Mouse (Mus musculus) MEL (cell line): ENCODE measurements at regions not wholly inside any gene's neighbourhood (a gene's known extent, or its start where the extent isn't known, plus 50 kb on each side); places are given as distances from the start of the nearest gene placed in this dataset.

ENCODE experiments used
- DNase-seq: peaks from one replicate; pipeline ENCODE4 v3.0.0; 2011; ENCODE audit warnings: low read depth, low spot score
- H3K27ac ChIP-seq: 2 replicates; pipeline ENCODE4 v1.5.1; 2012; ENCODE audit warnings: low read depth, mild to moderate bottlenecking, control low read depth, low read length, moderate library complexity; ENCODE audit not compliant: control insufficient read depth
- H3K27me3 ChIP-seq, 2 experiments: fragments of 150-350 bp in 1 of 2; sonication (generic) in 1 of 2; 2 replicates each; pipeline ENCODE4 v1.6.1; 2012; ENCODE audit warnings: low read length in 2 of 2, mild to moderate bottlenecking in 2 of 2, improper control_type of control experiment in 1 of 2, moderate library complexity in 1 of 2; ENCODE audit not compliant: insufficient read depth in 2 of 2, control insufficient read depth in 1 of 2
- H3K36me3 ChIP-seq, 2 experiments: 2 replicates each; pipeline ENCODE4 v1.6.1; 2012 to 2014; ENCODE audit warnings: low read length in 2 of 2, improper control_type of control experiment in 1 of 2, inconsistent platforms in 1 of 2, mild to moderate bottlenecking in 1 of 2; ENCODE audit not compliant: insufficient read depth in 2 of 2, control insufficient read depth in 1 of 2
- H3K4me1 ChIP-seq, 2 experiments: fragments of 150-350 bp in 1 of 2; sonication (generic) in 1 of 2; 2 replicates each; pipeline ENCODE4 v1.6.1; 2012; ENCODE audit warnings: low read length in 2 of 2, improper control_type of control experiment in 1 of 2, mild to moderate bottlenecking in 1 of 2; ENCODE audit not compliant: insufficient read depth in 2 of 2, control insufficient read depth in 1 of 2
- H3K4me3 ChIP-seq, 2 experiments: fragments of 150-350 bp in 1 of 2; sonication (generic) in 1 of 2; 2 replicates each; pipeline ENCODE4 v1.5.1; 2012; ENCODE audit warnings: low read depth in 2 of 2, low read length in 2 of 2, mild to moderate bottlenecking in 2 of 2, moderate library complexity in 2 of 2, control low read depth in 1 of 2, improper control_type of control experiment in 1 of 2; ENCODE audit not compliant: control insufficient read depth in 1 of 2, insufficient read depth in 1 of 2
- H3K79me2 ChIP-seq: 2 replicates; pipeline ENCODE4 v1.6.1; 2012; ENCODE audit warnings: mild to moderate bottlenecking, low read length, moderate library complexity; ENCODE audit not compliant: control insufficient read depth, poor library complexity, insufficient read depth
- H3K9ac ChIP-seq: 2 replicates; pipeline ENCODE4 v1.6.1; 2012; ENCODE audit warnings: low read depth, mild to moderate bottlenecking, control low read depth, low read length, moderate library complexity; ENCODE audit not compliant: control insufficient read depth, poor library complexity, severe bottlenecking
- H3K9me3 ChIP-seq: fragments of 150-350 bp; sonication (generic); replicated peaks from 2 replicates; pipeline ENCODE4 v1.6.1; 2012; ENCODE audit warnings: mild to moderate bottlenecking, low read length, improper control_type of control experiment, moderate library complexity; ENCODE audit not compliant: insufficient read depth
- BHLHE40 ChIP-seq: IDR thresholded peaks from 2 replicates; pipeline ENCODE4 v1.6.1; 2012; ENCODE audit warnings: low read depth, mild to moderate bottlenecking, inconsistent platforms, low read length, improper control_type of control experiment, borderline replicate concordance
- CHD1 ChIP-seq: IDR thresholded peaks from 2 replicates; pipeline ENCODE4 v1.6.1; 2012; ENCODE audit warnings: low read depth, mild to moderate bottlenecking, inconsistent platforms, low read length, improper control_type of control experiment
- CTCF ChIP-seq, 3 experiments: IDR thresholded peaks in 2 of 3; conservative IDR thresholded peaks in 1 of 3; 2 replicates each; pipeline ENCODE4 v1.5.1; 2011 to 2012; ENCODE audit warnings: low read length in 3 of 3, low read depth in 2 of 3, mild to moderate bottlenecking in 2 of 3, improper control_type of control experiment in 1 of 3, inconsistent platforms in 1 of 3, mixed read lengths in 1 of 3, moderate library complexity in 1 of 3; ENCODE audit not compliant: control insufficient read depth in 1 of 3, insufficient read depth in 1 of 3, poor library complexity in 1 of 3, severe bottlenecking in 1 of 3
- ELF1 ChIP-seq: IDR thresholded peaks from 2 replicates; pipeline ENCODE4 v1.6.1; 2014; ENCODE audit warnings: low read depth, mild to moderate bottlenecking, inconsistent platforms, low read length, improper control_type of control experiment, moderate library complexity
- EP300 ChIP-seq, 2 experiments: IDR thresholded peaks; 2 replicates each; pipeline ENCODE4 v1.6.1; 2011; ENCODE audit warnings: improper control_type of control experiment in 2 of 2, low read length in 2 of 2, low read depth in 1 of 2, mild to moderate bottlenecking in 1 of 2
- ETS1 ChIP-seq: IDR thresholded peaks from 2 replicates; pipeline ENCODE4 v1.6.1; 2012; ENCODE audit warnings: low read depth, mild to moderate bottlenecking, inconsistent platforms, low read length, improper control_type of control experiment, moderate library complexity
- GABPA ChIP-seq: IDR thresholded peaks from 2 replicates; pipeline ENCODE4 v1.6.1; 2012; ENCODE audit warnings: low read depth, mild to moderate bottlenecking, inconsistent platforms, low read length, improper control_type of control experiment, moderate library complexity
- HCFC1 ChIP-seq: IDR thresholded peaks from 2 replicates; pipeline ENCODE4 v1.6.1; 2012; ENCODE audit warnings: low read depth, mild to moderate bottlenecking, inconsistent platforms, low read length, improper control_type of control experiment, moderate library complexity
- KAT2A ChIP-seq: conservative IDR thresholded peaks from 2 replicates; pipeline ENCODE4 v1.6.1; 2012; ENCODE audit warnings: low read depth, low read length, improper control_type of control experiment, inconsistent platforms
- MAX ChIP-seq: IDR thresholded peaks from 2 replicates; pipeline ENCODE4 v1.6.1; 2011; ENCODE audit warnings: low read length, improper control_type of control experiment
- MAZ ChIP-seq: IDR thresholded peaks from 2 replicates; pipeline ENCODE4 v1.6.1; 2012; ENCODE audit warnings: low read depth, mild to moderate bottlenecking, inconsistent platforms, low read length, improper control_type of control experiment
- MEF2A ChIP-seq: IDR thresholded peaks from 2 replicates; pipeline ENCODE4 v1.6.1; 2014; ENCODE audit warnings: low read depth, mild to moderate bottlenecking, inconsistent platforms, low read length, improper control_type of control experiment; ENCODE audit not compliant: poor library complexity, insufficient replicate concordance, severe bottlenecking; ENCODE audit errors: extremely low read depth
- MYB ChIP-seq: IDR thresholded peaks from 2 replicates; pipeline ENCODE4 v1.6.1; 2011; ENCODE audit warnings: mild to moderate bottlenecking, low read depth, low read length, improper control_type of control experiment
- NRF1 ChIP-seq: IDR thresholded peaks from 2 replicates; pipeline ENCODE4 v1.6.1; 2014; ENCODE audit warnings: low read depth, mild to moderate bottlenecking, inconsistent platforms, low read length, improper control_type of control experiment, moderate library complexity; ENCODE audit not compliant: poor library complexity, insufficient read depth, severe bottlenecking
- POLR2A ChIP-seq, 2 experiments: IDR thresholded peaks; 2 replicates each; pipeline ENCODE4 v1.6.1; 2011 to 2012; ENCODE audit warnings: low read length in 2 of 2, mild to moderate bottlenecking in 2 of 2, control low read depth in 1 of 2, improper control_type of control experiment in 1 of 2, low read depth in 1 of 2, moderate library complexity in 1 of 2; ENCODE audit not compliant: control insufficient read depth in 1 of 2, insufficient read depth in 1 of 2, poor library complexity in 1 of 2
- POLR2AphosphoS2 ChIP-seq: IDR thresholded peaks from 2 replicates; pipeline ENCODE4 v1.6.1; 2011; ENCODE audit warnings: low read length, improper control_type of control experiment
- POLR2AphosphoS5 ChIP-seq: IDR thresholded peaks from 2 replicates; pipeline ENCODE4 v1.6.1; 2012; ENCODE audit warnings: low read depth, borderline replicate concordance, mild to moderate bottlenecking, inconsistent platforms, low read length, moderate library complexity, mixed read lengths
- RAD21 ChIP-seq: IDR thresholded peaks from 2 replicates; pipeline ENCODE4 v1.6.1; 2011; ENCODE audit warnings: mild to moderate bottlenecking, low read depth, low read length, improper control_type of control experiment
- RCOR1 ChIP-seq: IDR thresholded peaks from 2 replicates; pipeline ENCODE4 v1.6.1; 2012; ENCODE audit warnings: low read depth, mild to moderate bottlenecking, inconsistent platforms, low read length, improper control_type of control experiment
- SMC3 ChIP-seq: IDR thresholded peaks from 2 replicates; pipeline ENCODE4 v1.6.1; 2011; ENCODE audit warnings: low read depth, low read length, improper control_type of control experiment
- TBP ChIP-seq: IDR thresholded peaks from 2 replicates; pipeline ENCODE4 v1.8.0; 2011; ENCODE audit warnings: low read depth, low read length, improper control_type of control experiment
- TCF12 ChIP-seq: IDR thresholded peaks from 2 replicates; pipeline ENCODE4 v1.6.1; 2014; ENCODE audit warnings: low read depth, mild to moderate bottlenecking, inconsistent platforms, low read length, improper control_type of control experiment, moderate library complexity
- USF1 ChIP-seq: IDR thresholded peaks from 2 replicates; pipeline ENCODE4 v1.6.1; 2014; ENCODE audit warnings: low read depth, mild to moderate bottlenecking, inconsistent platforms, low read length, improper control_type of control experiment, moderate library complexity
- USF2 ChIP-seq, 2 experiments: IDR thresholded peaks; 2 replicates each; pipeline ENCODE4 v1.6.1; 2011 to 2012; ENCODE audit warnings: improper control_type of control experiment in 2 of 2, low read length in 2 of 2, borderline replicate concordance in 1 of 2, inconsistent platforms in 1 of 2, low read depth in 1 of 2, mild to moderate bottlenecking in 1 of 2; ENCODE audit not compliant: insufficient read depth in 1 of 2
- ZNF384 ChIP-seq: IDR thresholded peaks from 2 replicates; pipeline ENCODE4 v1.6.1; 2012; ENCODE audit warnings: low read depth, mild to moderate bottlenecking, inconsistent platforms, low read length, improper control_type of control experiment

GRCm38 (mm10) chr14:102898445-102898844, 84.0 kb downstream of the Kctd12 start:
- TF ChIP-seq POLR2AphosphoS5 (no peak), BHLHE40 (no peak), USF2 (IDR thresholded peaks at IDR 0.05; ENCODE audit: borderline replicate concordance in 1 of 2, insufficient read depth in 1 of 2, low read depth in 1 of 2, low read length in 2 of 2) (no peak), GABPA (no peak), SMC3 (no peak), HCFC1 (no peak), TCF12 (no peak), MEF2A (no peak), KAT2A (no peak), MAZ (no peak)
- DNase-seq = no peak
- H3K79me2 ChIP-seq = no peaks in the 10 kb centered on the region
- no peak overlapping the region for H3K4me3 ChIP-seq
- no peaks in the 10 kb centered on the region for H3K9me3 ChIP-seq
- no peaks in the 10 kb centered on the region for H3K27me3 ChIP-seq
- no peaks in the 10 kb centered on the region for H3K36me3 ChIP-seq
- H3K9ac ChIP-seq = no peak overlapping the region
- no peaks in the 10 kb centered on the region for H3K4me1 ChIP-seq
- H3K27ac ChIP-seq = no peak overlapping the region

GRCm38 (mm10) chr14:102897039-102897438, 85.4 kb downstream of the Kctd12 start:
- H3K9me3 ChIP-seq = no peaks in the 10 kb centered on the region
- no peak overlapping the region for H3K4me3 ChIP-seq
- no peaks in the 10 kb centered on the region for H3K79me2 ChIP-seq
- no peak for DNase-seq
- H3K9ac ChIP-seq = no peak overlapping the region
- TF ChIP-seq MYB (no peak), POLR2AphosphoS2 (no peak), MAX (no peak), RAD21 (no peak), RCOR1 (no peak), POLR2A (IDR thresholded peaks at IDR 0.05; ENCODE audit: control insufficient read depth in 1 of 2, insufficient read depth in 1 of 2, low read depth in 1 of 2, low read length in 2 of 2, poor library complexity in 1 of 2) (no peak)
- no peaks in the 10 kb centered on the region for H3K36me3 ChIP-seq
- no peak overlapping the region for H3K27ac ChIP-seq
- no peaks in the 10 kb centered on the region for H3K4me1 ChIP-seq
- no peaks in the 10 kb centered on the region for H3K27me3 ChIP-seq

- H3K9me3 ChIP-seq = no peaks in the 10 kb centered on the region
- H3K4me3 ChIP-seq = no peak overlapping the region
- no peak overlapping the region for H3K27ac ChIP-seq
- no peaks in the 10 kb centered on the region for H3K4me1 ChIP-seq
- no peaks in the 10 kb centered on the region for H3K36me3 ChIP-seq
- TF ChIP-seq TBP (no peak), RAD21 (no peak), TCF12 (no peak), NRF1 (no peak), ELF1 (no peak), CTCF (IDR thresholded peaks at IDR 0.05 in 2 of 3, conservative IDR thresholded peaks at IDR 0.05 in 1 of 3; ENCODE audit: control insufficient read depth in 1 of 3, insufficient read depth in 1 of 3, low read depth in 2 of 3, low read length in 3 of 3, poor library complexity in 1 of 3, severe bottlenecking in 1 of 3) (no peak), USF1 (no peak), MAZ (no peak), EP300 (IDR thresholded peaks at IDR 0.05; ENCODE audit: low read depth in 1 of 2, low read length in 2 of 2) (no peak), CHD1 (no peak), ETS1 (no peak), ZNF384 (no peak)
- TF ChIP-seq, all 39 proteins: peak for 0
- Histone ChIP-seq H3K27me3 (no peaks in the 10 kb centered on the region), H3K79me2 (no peaks in the 10 kb centered on the region), H3K9ac (no peak overlapping the region)
- DNase-seq = no peak
Observed at GRCm38 (mm10) chr14:102896527-102896926, 85.9 kb downstream of the Kctd12 start.
